Mouse (Mus musculus) testis, adult 2 months (tissue): ENCODE measurements around the gene Ngf. TPM values are rescaled to one million over a fixed set of nuclear protein-coding genes. Genes with fewer than 3 reads are reported as not detected.

Experiments
- H3K27ac ChIP-seq: fragments of 200-500 bp; 2 replicates; pipeline ENCODE4 v1.5.1; 2012; ENCODE audit warnings: low read depth, low read length; ENCODE audit not compliant: control insufficient read depth, insufficient read depth
- H3K27me3 ChIP-seq: fragments of 200-500 bp; 2 replicates; pipeline ENCODE4 v1.6.1; 2012; ENCODE audit warnings: mild to moderate bottlenecking, low read length, moderate library complexity; ENCODE audit not compliant: control insufficient read depth, insufficient read depth
- H3K36me3 ChIP-seq: fragments of 200-500 bp; 2 replicates; pipeline ENCODE4 v1.6.1; 2012; ENCODE audit warnings: mild to moderate bottlenecking, low read length; ENCODE audit not compliant: control insufficient read depth, insufficient read depth
- H3K4me1 ChIP-seq: fragments of 200-500 bp; 2 replicates; pipeline ENCODE4 v1.6.1; 2012; ENCODE audit warnings: low read length; ENCODE audit not compliant: control insufficient read depth, insufficient read depth
- H3K4me3 ChIP-seq: fragments of 200-500 bp; 2 replicates; pipeline ENCODE4 v1.5.1; 2012; ENCODE audit warnings: low read depth, mild to moderate bottlenecking, low read length, moderate library complexity, mixed read lengths; ENCODE audit not compliant: control insufficient read depth
- CTCF ChIP-seq: fragments of 200-500 bp; IDR thresholded peaks from 2 replicates; pipeline ENCODE4 v1.5.1; 2012; ENCODE audit warnings: low read depth, mild to moderate bottlenecking, inconsistent platforms, low read length, moderate library complexity; ENCODE audit not compliant: control insufficient read depth, insufficient read depth, insufficient replicate concordance
- POLR2A ChIP-seq: fragments of 200-500 bp; IDR thresholded peaks from 2 replicates; pipeline ENCODE4 v1.6.1; 2012; ENCODE audit warnings: low read depth, mild to moderate bottlenecking, inconsistent platforms, low read length, moderate library complexity; ENCODE audit not compliant: control insufficient read depth
- polyA plus RNA-seq: library from polyadenylated mRNA; depleted of rRNA; stranded (reverse); fragments of >200 nt; gene quantifications from 2 replicates; pipeline ENCODE4 v1.2.3, GENCODE M21; 2012

Gene Ngf
- polyA plus RNA-seq, 1 experiment = 0.38 TPM

DNA sequence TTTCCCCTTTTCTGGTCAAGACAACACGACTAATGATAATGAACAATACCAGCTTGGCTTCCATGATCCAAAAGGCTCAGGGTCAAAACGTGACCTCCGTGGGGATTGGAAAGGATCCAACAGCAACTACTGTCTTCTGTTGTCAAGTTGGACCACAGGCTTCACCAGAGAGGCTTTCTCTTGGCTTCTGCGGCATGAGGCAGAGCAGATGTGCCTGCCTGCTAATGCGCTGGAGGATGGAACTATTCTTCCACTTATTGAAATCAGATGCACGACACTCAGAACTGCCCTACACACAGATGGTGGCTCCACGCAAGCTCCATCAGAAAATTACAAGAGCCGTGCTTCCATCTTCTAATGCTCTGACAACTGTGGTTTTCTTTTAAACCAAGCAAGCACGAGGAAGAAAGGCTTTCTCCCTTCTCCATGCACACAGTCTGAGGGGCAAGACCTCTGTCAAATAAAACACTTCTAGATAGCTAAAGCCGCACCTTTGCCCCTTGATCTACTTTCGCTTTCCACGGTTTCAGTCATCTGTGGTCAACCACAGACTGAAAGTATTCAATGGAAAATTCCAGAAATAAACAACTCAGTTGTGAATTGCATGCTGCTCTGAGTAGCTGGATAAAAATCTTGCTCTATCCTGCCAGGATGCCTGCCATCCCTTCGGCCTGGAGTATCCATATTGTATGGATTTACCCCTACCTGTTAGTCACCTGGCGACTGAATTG, 20.8 kb downstream of the Ngf start:
- no peaks in the 10 kb centered on the region for H3K27me3 ChIP-seq
- no peaks in the 10 kb centered on the region for H3K36me3 ChIP-seq
- no peak overlapping the region for H3K4me3 ChIP-seq
- H3K4me1 ChIP-seq = no peaks in the 10 kb centered on the region
- no peak for TF ChIP-seq CTCF
- TF ChIP-seq POLR2A = no peak
- H3K27ac ChIP-seq = no peak overlapping the region

DNA sequence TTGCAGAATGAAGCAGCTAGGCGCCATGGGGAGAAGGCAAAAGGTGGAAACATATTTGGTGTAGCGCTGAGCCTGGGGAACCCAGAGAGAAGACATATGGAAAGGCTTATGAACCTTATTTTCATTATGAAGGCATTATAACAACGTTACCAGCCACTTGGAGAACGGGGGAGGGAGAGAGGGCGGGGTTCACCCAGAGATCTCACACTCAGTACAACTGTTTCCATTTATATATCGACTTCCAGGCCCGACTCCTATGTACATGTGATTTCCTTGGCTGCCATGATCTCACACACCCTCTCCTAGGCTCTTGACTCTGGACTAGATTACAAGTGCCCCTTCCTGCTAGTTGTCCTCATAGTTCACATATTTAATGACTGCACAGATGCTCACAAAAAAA, 28.4 kb downstream of the Ngf start:
- H3K27me3 ChIP-seq = no peaks in the 10 kb centered on the region
- no peak overlapping the region for H3K4me3 ChIP-seq
- TF ChIP-seq POLR2A (no peak), CTCF (no peak)
- no peaks in the 10 kb centered on the region for H3K4me1 ChIP-seq
- H3K36me3 ChIP-seq = no peaks in the 10 kb centered on the region
- no peak overlapping the region for H3K27ac ChIP-seq

DNA sequence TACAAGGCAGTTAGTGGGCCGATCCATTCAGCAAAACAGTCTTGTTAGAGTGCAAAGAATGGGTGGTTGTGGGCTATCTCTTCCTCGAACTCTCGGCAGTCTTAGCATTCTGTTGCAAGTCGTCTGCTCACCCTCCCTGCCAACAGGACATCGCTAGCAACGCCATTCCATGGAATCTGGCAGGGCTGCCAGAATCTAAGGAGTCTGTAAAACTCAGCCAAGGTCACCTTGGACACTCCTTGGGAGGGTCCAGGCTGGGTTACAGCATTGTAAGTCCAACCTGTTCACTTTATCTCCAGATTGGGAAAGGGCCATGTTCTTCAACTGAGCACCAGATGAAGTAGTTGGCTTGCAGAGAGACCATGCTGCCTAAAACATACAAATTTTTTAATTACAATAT, 29.2 kb downstream of the Ngf start:
- no peak for TF ChIP-seq CTCF
- no peak for TF ChIP-seq POLR2A
- H3K36me3 ChIP-seq = no peaks in the 10 kb centered on the region

DNA sequence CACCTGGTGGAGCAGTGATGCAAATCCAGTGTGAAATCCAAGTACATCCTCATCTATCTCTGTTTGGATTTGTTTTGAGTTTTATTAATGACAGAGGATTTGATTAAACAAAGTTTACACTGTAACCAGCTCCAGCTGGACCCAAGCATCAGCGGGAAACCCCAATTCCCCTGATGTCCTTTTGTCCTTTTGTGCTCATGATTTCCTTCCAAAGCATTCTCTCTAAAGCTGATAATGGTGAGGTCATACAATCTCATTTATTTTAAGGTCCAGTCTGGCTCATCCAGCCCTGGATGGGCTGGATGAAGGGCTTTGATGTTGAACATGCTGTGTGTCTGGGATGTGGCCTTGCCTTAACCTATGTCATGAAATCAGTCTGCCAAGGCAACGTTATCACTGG, 30.3 kb downstream of the Ngf start:
- Histone ChIP-seq H3K27me3 (no peaks in the 10 kb centered on the region), H3K36me3 (no peaks in the 10 kb centered on the region), H3K27ac (no peak overlapping the region), H3K4me3 (no peak overlapping the region), H3K4me1 (no peaks in the 10 kb centered on the region)
- TF ChIP-seq POLR2A (no peak), CTCF (no peak)

More for the DNA sequence above, 29.2 kb downstream of the Ngf start:
- Histone ChIP-seq H3K27me3 (no peaks in the 10 kb centered on the region), H3K4me1 (no peaks in the 10 kb centered on the region), H3K4me3 (no peak overlapping the region), H3K27ac (no peak overlapping the region)

DNA sequence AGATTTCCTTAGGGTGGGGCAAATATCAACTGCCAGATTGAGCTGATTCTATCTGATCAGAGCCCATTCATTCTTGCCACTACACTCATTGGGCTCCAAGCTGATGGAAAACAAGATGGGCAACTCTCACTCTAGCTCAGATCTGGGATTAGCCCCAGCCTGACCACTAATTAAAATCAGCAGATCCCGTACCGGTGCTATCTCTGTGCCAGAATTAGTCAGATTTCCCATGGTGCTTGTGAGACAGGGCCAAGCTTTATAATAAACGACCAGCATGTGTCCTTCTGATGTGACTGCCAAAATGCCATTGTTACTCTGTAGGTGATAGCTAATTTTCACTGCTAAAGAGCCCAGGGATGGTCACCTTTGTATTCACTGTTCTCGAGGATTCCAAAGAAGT, 31.5 kb downstream of the Ngf start:
- Histone ChIP-seq H3K27ac (no peak overlapping the region), H3K4me3 (no peak overlapping the region), H3K36me3 (no peaks in the 10 kb centered on the region), H3K4me1 (no peaks in the 10 kb centered on the region), H3K27me3 (no peaks in the 10 kb centered on the region)
- TF ChIP-seq CTCF = no peak
- no peak for TF ChIP-seq POLR2A

DNA sequence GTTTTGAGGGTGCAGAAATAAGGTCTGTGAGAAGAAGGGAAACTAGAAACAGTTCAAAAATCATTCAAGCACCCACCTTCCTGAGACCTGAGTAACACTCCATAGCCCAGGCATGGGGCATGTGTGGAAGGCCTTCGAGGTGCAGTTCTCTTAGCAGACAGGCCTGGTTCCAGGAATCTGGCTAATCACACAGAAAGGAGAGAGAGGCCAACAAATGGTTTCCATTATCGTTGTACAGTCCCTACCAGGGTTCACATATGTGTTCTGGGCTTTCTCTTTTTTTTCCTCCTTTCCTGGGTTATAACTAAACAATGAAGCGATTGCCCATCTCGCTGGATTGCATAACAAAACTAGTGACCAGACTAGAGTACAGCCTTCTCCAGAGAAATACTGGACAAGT, 35.4 kb downstream of the Ngf start:
- H3K4me3 ChIP-seq = no peak overlapping the region
- H3K4me1 ChIP-seq = no peaks in the 10 kb centered on the region
- no peaks in the 10 kb centered on the region for H3K36me3 ChIP-seq
- no peaks in the 10 kb centered on the region for H3K27me3 ChIP-seq
- TF ChIP-seq POLR2A = no peak
- no peak for TF ChIP-seq CTCF
- H3K27ac ChIP-seq = no peak overlapping the region

DNA sequence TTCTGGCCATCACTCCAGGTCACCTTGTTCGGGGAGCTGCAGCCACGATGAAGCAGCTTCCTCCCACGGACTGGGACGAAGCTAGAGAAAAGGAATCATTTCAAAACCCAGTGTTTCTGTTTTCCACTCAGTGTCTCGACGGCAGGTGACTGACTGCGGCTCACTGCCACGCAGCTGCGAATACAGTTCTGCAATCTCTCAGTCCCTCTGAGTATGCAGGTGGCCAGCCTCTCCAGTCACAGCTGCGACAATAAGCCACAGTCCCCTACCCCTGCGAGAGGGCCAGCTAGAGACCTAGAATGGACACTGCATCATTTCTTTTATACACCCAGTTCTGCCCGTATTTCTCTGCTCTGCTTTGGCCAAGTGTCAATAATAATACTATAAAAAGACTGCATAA, 36.3 kb downstream of the Ngf start:
- TF ChIP-seq CTCF (no peak), POLR2A (no peak)
- Histone ChIP-seq H3K4me3 (no peak overlapping the region), H3K27ac (no peak overlapping the region), H3K36me3 (no peaks in the 10 kb centered on the region), H3K4me1 (no peaks in the 10 kb centered on the region), H3K27me3 (no peaks in the 10 kb centered on the region)
